Mouse (Mus musculus): ENCODE measurements around the gene Eppin.

Eppin gene

GRCm38 (mm10) chr2:164558991-164559645 is 34.3 kb downstream of the Eppin start:
- DNase-seq: no peak

- DNase-seq: peak; percentile 39
Observed at GRCm38 (mm10) chr2:164558426-164558825, 35.0 kb downstream of the Eppin start.

GRCm38 (mm10) chr2:164551502-164551901 is 41.9 kb downstream of the Eppin start:
- no peak for DNase-seq

- no peak for DNase-seq
Observed at GRCm38 (mm10) chr2:164550895-164551269, 42.5 kb downstream of the Eppin start.

- peak; percentile 45 for DNase-seq
Observed at GRCm38 (mm10) chr2:164549963-164550894, 43.2 kb downstream of the Eppin start.

GRCm38 (mm10) chr2:164549338-164549737 is 44.1 kb downstream of the Eppin start:
- DNase-seq: no peak

- DNase-seq: no peak
Observed at GRCm38 (mm10) chr2:164544454-164545097, 48.8 kb downstream of the Eppin start.

GRCm38 (mm10) chr2:164543745-164544144 is 49.6 kb downstream of the Eppin start:
- no peak for DNase-seq

GRCm38 (mm10) chr2:164542598-164542997 is 50.8 kb downstream of the Eppin start:
- DNase-seq: no peak

GRCm38 (mm10) chr2:164542132-164542531 is 51.3 kb downstream of the Eppin start:
- DNase-seq: peak; percentile 76

- DNase-seq: no peak
Observed at GRCm38 (mm10) chr2:164540652-164541427, 52.6 kb downstream of the Eppin start.

Data from right cerebral cortex, postnatal 25 days (tissue).